Mouse (Mus musculus) stomach, embryonic 14.5 days (tissue): ENCODE results near the gene Grn. TPM values are rescaled to one million over a fixed set of nuclear protein-coding genes. Genes with fewer than 3 reads are reported as not detected.

Source experiments
- ATAC-seq: fragments of 200-750 bp; cut with Nextera tagmentation; 2 replicates; pipeline ENCODE4 v1.8.0; 2017; ENCODE audit warnings: low read depth, moderate TSS enrichment; ENCODE audit not compliant: insufficient number of reproducible peaks, insufficient read depth, low FRiP score
- H3K27ac ChIP-seq: fragments of 300-500 bp; sonication (generic); 2 replicates; pipeline ENCODE4 v1.5.1; 2014; ENCODE audit warnings: mild to moderate bottlenecking, low read length, moderate library complexity, mixed read lengths
- H3K27me3 ChIP-seq: fragments of 300-500 bp; sonication (generic); 2 replicates; pipeline ENCODE4 v1.6.1; 2014; ENCODE audit warnings: low read length, control low read depth, mixed read lengths; ENCODE audit not compliant: control insufficient read depth, insufficient read depth
- H3K36me3 ChIP-seq: fragments of 300-500 bp; sonication (generic); 2 replicates; pipeline ENCODE4 v1.6.1; 2014; ENCODE audit warnings: mild to moderate bottlenecking, control low read depth, low read length, moderate library complexity, mixed read lengths; ENCODE audit not compliant: control insufficient read depth, insufficient read depth
- H3K4me1 ChIP-seq: fragments of 300-500 bp; sonication (generic); 2 replicates; pipeline ENCODE4 v1.6.1; 2014; ENCODE audit warnings: low read length, control low read depth, mixed read lengths; ENCODE audit not compliant: control insufficient read depth, insufficient read depth
- H3K4me2 ChIP-seq: fragments of 300-500 bp; sonication (generic); replicated peaks from 2 replicates; pipeline ENCODE4 v1.6.1; 2014; ENCODE audit warnings: low read depth, low read length, control low read depth
- H3K4me3 ChIP-seq: fragments of 300-500 bp; sonication (generic); 2 replicates; pipeline ENCODE4 v1.5.1; 2014; ENCODE audit warnings: low read depth, low read length, control low read depth
- H3K9ac ChIP-seq: fragments of 300-500 bp; sonication (generic); replicated peaks from 2 replicates; pipeline ENCODE4 v1.6.1; 2014; ENCODE audit warnings: low read depth, mild to moderate bottlenecking, control low read depth, low read length, moderate library complexity, mixed read lengths
- H3K9me3 ChIP-seq: fragments of 300-500 bp; sonication (generic); 2 replicates; pipeline ENCODE4 v1.6.1; 2016; ENCODE audit warnings: low read depth, low read length, control low read depth; ENCODE audit not compliant: control insufficient read depth
- WGBS: fragments of 180-500 bp; shearing (Covaris S2); extraction: QIAGEN DNeasy Blood & Tissue Kit; methylation state at CpG from one replicate; pipeline ENCODE4 v1.1.7; 2014; 5-methylcytosine and 5-hydroxymethylcytosine counted together
- polyA plus RNA-seq: library from polyadenylated mRNA; unstranded; fragments of >200 nt; fragmentation: Nextera tagmentation; extraction: Ambion mirVana; gene quantifications from 2 replicates; pipeline ENCODE4 v1.2.1, GENCODE M21; 2014

The Grn gene
- polyA plus RNA-seq, 1 experiment from 2014 or later, result 122 TPM

DNA sequence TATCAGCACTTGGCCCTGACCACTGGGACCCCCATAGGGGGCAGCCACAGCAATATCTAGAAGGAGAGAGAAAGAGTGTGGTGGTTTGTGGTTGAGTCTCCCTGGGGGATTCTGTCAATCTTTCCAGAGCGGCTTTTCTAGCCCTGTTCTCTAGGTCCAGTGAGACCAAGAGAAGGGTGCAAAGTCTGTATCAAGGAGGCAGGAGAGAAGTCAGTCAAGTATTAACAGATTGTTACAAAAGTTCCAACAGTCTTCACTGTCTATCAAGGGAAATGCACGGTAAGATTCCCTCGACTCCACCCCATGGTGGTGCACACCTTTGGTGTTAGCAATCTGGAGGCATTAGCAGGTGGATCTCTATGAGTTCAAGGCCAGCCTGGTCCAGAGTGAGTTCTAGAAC, 31.6 kb downstream of the Grn start:
- Histone ChIP-seq H3K4me2 (no peak overlapping the region), H3K4me1 (peaks cover 13% of the 10 kb centered on the region; the same call in 1 of the 2 replicates), H3K4me3 (no peak overlapping the region), H3K9me3 (no peaks in the 10 kb centered on the region), H3K27me3 (no peaks in the 10 kb centered on the region), H3K27ac (no peak overlapping the region), H3K9ac (no peak overlapping the region), H3K36me3 (no peaks in the 10 kb centered on the region)
- no peak for ATAC-seq
- WGBS, result 76% methylated on average over 3 of the region's 3 CpGs

DNA sequence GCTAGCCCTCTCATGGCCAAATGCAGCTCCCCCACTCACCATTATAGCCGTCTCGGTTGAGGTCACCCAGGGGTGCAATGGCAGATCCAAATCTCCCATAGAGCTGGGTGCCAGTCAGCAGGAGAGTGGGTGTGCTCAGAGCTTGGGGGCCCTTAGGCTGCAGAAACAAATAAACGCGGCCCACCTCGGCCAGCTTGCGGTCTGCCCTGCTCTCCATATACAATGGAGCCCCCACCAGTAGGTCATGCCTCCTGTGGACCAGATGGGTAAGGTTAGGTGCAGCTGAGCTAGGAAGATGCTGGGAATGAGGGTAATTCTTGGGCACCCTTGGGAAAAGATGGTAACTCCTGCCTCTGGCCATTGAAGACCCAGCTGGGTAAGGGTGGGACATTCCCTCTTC, 34.8 kb downstream of the Grn start:
- WGBS, result 96% methylated on average over 6 of the region's 6 CpGs
- Histone ChIP-seq H3K4me2 (no peak overlapping the region), H3K9me3 (no peaks in the 10 kb centered on the region), H3K9ac (no peak overlapping the region), H3K36me3 (no peaks in the 10 kb centered on the region), H3K27ac (no peak overlapping the region), H3K4me1 (peaks cover 18% of the 10 kb centered on the region; the same call in 1 of the 2 replicates), H3K27me3 (no peaks in the 10 kb centered on the region), H3K4me3 (no peak overlapping the region)
- no peak for ATAC-seq

DNA sequence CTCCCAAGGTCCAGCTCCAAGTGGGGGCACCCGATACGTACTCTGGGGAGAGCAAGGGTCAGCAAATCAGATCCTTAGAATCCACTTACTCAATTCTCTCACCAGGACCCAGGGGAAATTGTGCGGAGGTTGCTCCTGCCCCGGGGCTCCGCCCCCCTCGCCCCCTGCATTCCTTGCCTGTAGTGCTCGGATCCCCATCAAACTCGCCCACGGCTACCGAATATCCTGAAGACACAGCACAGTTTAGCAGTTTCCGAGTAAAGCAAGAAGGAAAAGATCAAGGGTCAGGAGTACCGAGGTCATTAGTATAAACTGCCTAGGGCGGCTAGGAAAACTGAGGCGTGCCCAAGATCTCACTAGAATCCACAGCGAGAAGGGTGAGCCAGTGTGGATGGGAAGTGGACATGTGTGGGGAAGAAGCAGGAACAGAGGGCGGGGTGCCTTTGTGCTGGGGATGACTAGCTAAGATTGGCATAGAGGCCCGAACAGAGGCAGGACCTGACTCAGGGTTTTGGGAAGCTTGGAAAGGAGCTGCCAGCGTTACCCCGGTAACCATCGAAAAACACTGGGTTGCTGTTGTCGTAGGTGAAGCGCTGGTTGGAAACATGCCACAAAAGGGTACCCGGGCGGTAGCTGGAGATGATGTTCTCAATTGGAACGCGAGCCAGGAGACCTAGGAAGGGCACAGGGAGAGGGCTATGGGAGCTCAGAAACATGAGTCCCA, 35.8 kb downstream of the Grn start:
- peaks cover 18% of the 10 kb centered on the region; the same call in 1 of the 2 replicates for H3K4me1 ChIP-seq
- H3K9ac ChIP-seq, result no peak overlapping the region
- no peak overlapping the region for H3K4me2 ChIP-seq
- WGBS, result 18% methylated on average over 26 of the region's 26 CpGs
- H3K27ac ChIP-seq, result peak overlapping the region; percentile 7; the same call in 1 of the 2 replicates
- ATAC-seq, result no peak
- no peaks in the 10 kb centered on the region for H3K36me3 ChIP-seq
- H3K9me3 ChIP-seq, result no peaks in the 10 kb centered on the region
- H3K4me3 ChIP-seq, result no peak overlapping the region
- no peaks in the 10 kb centered on the region for H3K27me3 ChIP-seq

DNA sequence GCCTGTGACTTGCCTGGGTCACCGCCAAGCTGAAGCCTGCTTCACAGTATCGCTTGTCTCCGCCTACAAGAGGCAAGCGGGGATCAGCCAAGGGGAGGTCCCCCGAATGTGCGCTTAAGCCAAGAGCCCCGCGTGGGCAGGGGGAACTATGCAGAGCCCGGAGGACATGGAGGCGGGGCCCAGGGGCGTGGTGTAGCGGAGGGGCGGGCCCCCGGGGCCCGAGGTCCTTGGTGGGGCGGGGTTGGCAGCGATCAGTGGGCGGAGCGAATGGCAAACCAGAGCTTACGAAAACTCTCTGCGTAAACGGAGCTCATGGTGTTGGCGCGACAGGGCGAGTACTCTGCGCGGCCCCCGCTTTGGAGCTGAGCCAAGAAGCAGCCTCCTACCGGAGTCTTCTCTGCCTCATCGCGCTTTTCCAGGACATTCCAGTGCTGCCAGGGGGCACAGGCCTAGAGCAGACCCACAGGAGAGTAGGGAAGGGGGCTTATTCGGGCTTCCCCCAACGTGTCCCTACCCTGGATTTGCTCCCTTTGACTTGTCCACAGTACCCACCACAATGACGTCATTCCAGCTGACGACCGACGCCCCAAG, 37.0 kb downstream of the Grn start:
- WGBS, result under 1% methylated on average over 37 of the region's 37 CpGs
- Histone ChIP-seq H3K4me2 (peak overlapping the region; percentile 90), H3K9ac (peak overlapping the region; percentile 6), H3K27me3 (no peaks in the 10 kb centered on the region), H3K27ac (peak overlapping the region; percentile 78), H3K4me3 (peak overlapping the region; percentile 35), H3K36me3 (no peaks in the 10 kb centered on the region), H3K9me3 (no peaks in the 10 kb centered on the region), H3K4me1 (peaks cover 18% of the 10 kb centered on the region; the same call in 1 of the 2 replicates)
- peak; percentile 92 for ATAC-seq

DNA sequence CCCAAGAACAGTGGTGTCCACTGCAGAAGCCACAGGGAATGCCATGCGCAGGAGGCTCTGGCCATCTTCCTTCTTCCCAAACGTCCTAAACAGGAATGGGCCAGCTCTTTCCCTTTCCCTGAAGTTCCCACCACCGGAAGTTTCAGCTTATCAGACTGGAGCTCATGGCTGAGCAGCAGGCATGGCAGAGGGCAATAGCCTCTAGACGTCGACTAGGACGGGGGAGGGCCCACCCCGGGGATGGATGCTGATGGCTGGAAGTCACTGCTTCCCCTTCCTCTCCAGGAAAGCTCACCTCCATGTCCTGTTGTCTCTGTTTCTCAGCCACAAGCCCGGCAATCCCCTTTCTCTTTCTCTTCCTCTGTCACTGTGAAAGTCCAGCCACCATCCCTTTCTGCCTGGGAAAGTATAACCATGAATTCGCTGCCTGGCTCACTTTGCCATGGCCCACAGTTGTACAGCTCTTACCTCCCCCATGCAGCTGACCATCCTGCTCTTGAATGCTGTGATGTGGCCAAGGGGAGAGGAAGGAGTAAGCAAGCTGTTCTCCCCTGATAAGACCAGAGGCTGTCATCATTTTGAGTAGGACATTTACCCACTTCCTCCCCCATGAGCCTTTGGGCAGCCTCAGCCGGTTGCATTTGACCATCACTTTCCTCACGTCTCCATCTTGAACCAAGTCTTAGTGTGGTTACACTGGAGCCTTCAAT, 39.7 kb downstream of the Grn start, which contains the start of gene Itga2b:
Gene Itga2b, minus strand, starts transcription at position 475 of the 710 bp plus-strand sequence.
- 58% methylated on average over 11 of the region's 11 CpGs for WGBS
- ATAC-seq, result no peak
- H3K4me3 ChIP-seq, result no peak within 1 kb of the TSS
- H3K9ac ChIP-seq, result no peak within 1 kb of the TSS
- H3K36me3 ChIP-seq, result no peaks in the 10 kb centered on the region
- H3K4me2 ChIP-seq, result no peak within 1 kb of the TSS
- H3K27me3 ChIP-seq, result no peaks in the 10 kb centered on the region
- H3K4me1 ChIP-seq, result peaks cover 18% of the 10 kb centered on the region; the same call in 1 of the 2 replicates
- H3K27ac ChIP-seq, result no peak within 1 kb of the TSS
- no peaks in the 10 kb centered on the region for H3K9me3 ChIP-seq

DNA sequence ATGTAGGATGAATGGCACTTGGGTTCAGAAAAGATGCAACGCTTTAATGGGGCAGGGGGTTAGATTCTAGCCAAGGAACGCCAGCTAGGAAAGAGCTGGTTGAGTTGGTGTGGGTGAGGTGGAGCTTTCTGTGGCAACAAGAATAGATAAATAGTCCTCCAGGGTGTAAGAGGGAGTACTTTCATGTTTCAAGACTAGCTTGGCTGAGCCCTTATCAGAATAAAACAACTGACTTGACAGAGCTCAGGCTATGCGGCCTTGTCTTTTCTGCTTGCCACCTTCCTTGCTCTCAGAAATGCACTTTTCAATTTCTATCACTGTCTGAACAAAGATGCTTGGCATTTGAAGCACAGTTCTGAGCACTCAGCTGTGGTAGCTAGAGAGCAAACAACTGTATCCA, 44.9 kb downstream of the Grn start:
- no peaks in the 10 kb centered on the region for H3K27me3 ChIP-seq
- no peaks in the 10 kb centered on the region for H3K4me1 ChIP-seq
- H3K27ac ChIP-seq, result no peak overlapping the region
- no peak overlapping the region for H3K9ac ChIP-seq
- WGBS, result 95% methylated on average over 3 of the region's 3 CpGs
- H3K36me3 ChIP-seq, result peaks cover 27% of the 10 kb centered on the region
- H3K4me3 ChIP-seq, result no peak overlapping the region
- H3K4me2 ChIP-seq, result no peak overlapping the region
- ATAC-seq, result no peak
- H3K9me3 ChIP-seq, result no peaks in the 10 kb centered on the region

DNA sequence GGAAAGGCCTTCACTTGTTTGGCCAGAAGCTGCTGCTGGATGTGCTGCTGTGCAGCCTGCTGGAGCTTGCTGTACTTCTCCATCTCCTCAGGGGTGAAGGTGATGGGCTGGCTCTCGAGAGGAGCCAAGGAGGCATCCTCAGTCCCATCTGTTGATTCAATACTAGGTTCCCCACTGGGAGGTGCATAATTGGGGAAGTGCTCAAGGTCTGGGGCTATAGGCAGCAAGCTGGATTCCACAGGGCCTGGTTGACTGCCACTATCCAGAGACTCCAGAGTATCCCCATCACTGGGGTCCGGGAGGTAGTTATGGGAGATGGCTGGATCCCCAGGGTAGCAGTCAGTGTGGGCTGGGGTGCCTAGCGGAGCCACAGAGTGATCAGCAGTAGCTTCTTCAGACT, 48.6 kb downstream of the Grn start:
- Histone ChIP-seq H3K4me2 (no peak overlapping the region), H3K9ac (no peak overlapping the region), H3K36me3 (peaks cover 49% of the 10 kb centered on the region), H3K27me3 (no peaks in the 10 kb centered on the region), H3K4me1 (no peaks in the 10 kb centered on the region), H3K9me3 (no peaks in the 10 kb centered on the region), H3K27ac (no peak overlapping the region), H3K4me3 (no peak overlapping the region)
- WGBS, result 94% methylated on average over 3 of the region's 3 CpGs
- no peak for ATAC-seq

DNA sequence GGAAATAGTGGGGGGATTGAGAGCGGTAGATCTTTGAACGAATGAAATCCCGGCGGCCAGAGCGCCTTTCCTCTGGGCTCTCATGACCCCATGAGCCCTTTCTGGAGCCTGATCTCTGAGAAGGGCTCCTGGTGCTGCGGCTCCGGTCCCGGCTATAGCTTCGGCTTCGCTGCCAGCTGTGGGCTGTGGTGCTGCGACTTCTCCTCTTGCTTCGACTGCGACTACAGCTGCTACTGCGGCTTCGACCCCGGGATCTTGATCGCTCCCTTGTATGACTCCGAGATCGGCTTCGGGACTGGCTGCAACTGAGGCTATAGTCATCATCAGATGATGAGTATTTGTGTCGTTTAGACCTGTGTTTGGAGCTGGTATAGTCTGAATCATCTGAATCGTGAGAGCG, 49.5 kb downstream of the Grn start:
- H3K36me3 ChIP-seq, result peaks cover 52% of the 10 kb centered on the region
- no peak overlapping the region for H3K4me3 ChIP-seq
- ATAC-seq, result no peak
- H3K27me3 ChIP-seq, result no peaks in the 10 kb centered on the region
- H3K27ac ChIP-seq, result no peak overlapping the region
- WGBS, result 94% methylated on average over 23 of the region's 23 CpGs
- no peak overlapping the region for H3K4me2 ChIP-seq
- no peaks in the 10 kb centered on the region for H3K9me3 ChIP-seq
- no peaks in the 10 kb centered on the region for H3K4me1 ChIP-seq
- no peak overlapping the region for H3K9ac ChIP-seq
